Comparison of ENCODE assay signal across 26 mouse cellular contexts in genomic region chr6:101362268-101362667, GRCm38 (mm10). TPM values are rescaled to one million over a fixed set of nuclear protein-coding genes. Genes with fewer than 3 reads are reported as not detected.
DNase-seq lines count a peak whose midpoint lies in the region; ATAC-seq and TF ChIP-seq lines count a peak whose summit lies in the region.
"Had no signal": no experiment of that assay in that cellular context is flagged by ENCODE, and none has a peak within 500 bp of the region (broad histone marks: within the 10 kb centered on the region; RNA-seq: fewer than 3 reads in every experiment).

No protein-coding gene starts in this region.

- no peaks in the 10 kb centered on the region for H3K9me3 ChIP-seq in heart, embryonic 13.5 days
- H3K9me3 ChIP-seq in lung, embryonic 14.5 days (ENCODE audit: low read depth, low read length): no peaks in the 10 kb centered on the region
- no peaks in the 10 kb centered on the region for H3K9me3 ChIP-seq in heart, postnatal 0 days (replicated peaks; ENCODE audit: control insufficient read depth, low read length)
- H3K9me3 ChIP-seq: embryonic facial prominence, embryonic 15.5 days; liver, embryonic 12.5 days; midbrain, embryonic 13.5 days had no signal

- peaks cover 12% of the 10 kb centered on the region for H3K36me3 ChIP-seq in heart, embryonic 13.5 days
- H3K36me3 ChIP-seq in lung, embryonic 14.5 days (ENCODE audit: insufficient read depth): peaks cover 10% of the 10 kb centered on the region; the same call in 1 of the 2 replicates
- H3K36me3 ChIP-seq in heart, postnatal 0 days (replicated peaks; ENCODE audit: control insufficient read depth, insufficient read depth, low read length): no peaks in the 10 kb centered on the region; the same call in 1 of the 2 replicates
- H3K36me3 ChIP-seq: liver, embryonic 12.5 days; midbrain, embryonic 13.5 days had no signal

- peak overlapping the region; percentile 2; the same call in 1 of the 2 replicates for H3K4me2 ChIP-seq in heart, embryonic 13.5 days
- H3K4me2 ChIP-seq in lung, embryonic 14.5 days: no peak overlapping the region
- no peak overlapping the region for H3K4me2 ChIP-seq in heart, postnatal 0 days (ENCODE audit: low read depth, low read length)
- H3K4me2 ChIP-seq: embryonic facial prominence, embryonic 15.5 days; liver, embryonic 12.5 days; midbrain, embryonic 13.5 days had no signal

- TF ChIP-seq CTCF in lung, embryonic 14.5 days (IDR thresholded peaks at IDR 0.05; ENCODE audit: low read depth): no peak
- no peak for TF ChIP-seq CTCF in lung, adult 2 months (IDR thresholded peaks at IDR 0.05; ENCODE audit: insufficient read depth, low read length)
- TF ChIP-seq CTCF in heart, postnatal 0 days (IDR thresholded peaks at IDR 0.05; ENCODE audit: low read depth): no peak

- no peak for ATAC-seq in heart, embryonic 13.5 days (ENCODE audit: extremely low read depth, insufficient number of reproducible peaks, low FRiP score, low TSS enrichment)
- no peak for ATAC-seq in lung, embryonic 14.5 days (ENCODE audit: insufficient read depth)
- no peak for ATAC-seq in heart, postnatal 0 days (ENCODE audit: insufficient read depth, low read depth)
- ATAC-seq: forebrain, postnatal 0 days; hindbrain, postnatal 0 days; intestine, embryonic 16.5 days; liver, embryonic 12.5 days; midbrain, embryonic 13.5 days had no signal

- 41% methylated on average over 4 of the region's 4 CpGs for WGBS in heart, embryonic 13.5 days
- WGBS in lung, embryonic 14.5 days: 30% methylated on average over 4 of the region's 4 CpGs
- 54% methylated on average over 4 of the region's 4 CpGs for WGBS in lung, adult 2 months
- 37% methylated on average over 4 of the region's 4 CpGs for WGBS in heart, postnatal 0 days

- no peak for TF ChIP-seq EP300 in heart, postnatal 0 days (IDR thresholded peaks at IDR 0.05; ENCODE audit: low read depth)

- peaks cover 91% of the 10 kb centered on the region for H3K4me1 ChIP-seq in heart, embryonic 13.5 days
- peaks cover 46% of the 10 kb centered on the region for H3K4me1 ChIP-seq in lung, embryonic 14.5 days (ENCODE audit: insufficient read depth)
- peaks cover 5% of the 10 kb centered on the region for H3K4me1 ChIP-seq in lung, adult 2 months (ENCODE audit: control insufficient read depth, insufficient read depth, low read length)
- peaks cover 65% of the 10 kb centered on the region for H3K4me1 ChIP-seq in heart, postnatal 0 days (ENCODE audit: control insufficient read depth, insufficient read depth)
- H3K4me1 ChIP-seq: megakaryocyte, embryonic 14.5 days had no signal

- TF ChIP-seq POLR2A in lung, adult 2 months (IDR thresholded peaks at IDR 0.05; ENCODE audit: borderline replicate concordance, extremely low read depth, low read depth, low read length): no peak

- peak overlapping the region; percentile 73 for H3K27ac ChIP-seq in heart, embryonic 13.5 days (replicated peaks)
- peak overlapping the region; percentile 46 for H3K27ac ChIP-seq in lung, embryonic 14.5 days (ENCODE audit: low read depth)
- H3K27ac ChIP-seq in heart, postnatal 0 days (ENCODE audit: low read depth): peak overlapping the region; percentile 68
- H3K27ac ChIP-seq: embryonic facial prominence, embryonic 15.5 days; hindbrain, postnatal 0 days; liver, embryonic 12.5 days; midbrain, embryonic 13.5 days; stomach, postnatal 0 days had no signal

- H3K27me3 ChIP-seq in heart, embryonic 13.5 days (replicated peaks): no peaks in the 10 kb centered on the region
- H3K27me3 ChIP-seq in lung, embryonic 14.5 days (ENCODE audit: insufficient read depth, low read length): no peaks in the 10 kb centered on the region
- no peaks in the 10 kb centered on the region for H3K27me3 ChIP-seq in heart, postnatal 0 days (ENCODE audit: control insufficient read depth, insufficient read depth, low read length)
- H3K27me3 ChIP-seq: embryonic facial prominence, embryonic 15.5 days; liver, embryonic 12.5 days; megakaryocyte, embryonic 14.5 days had no signal

- no peak overlapping the region for H3K9ac ChIP-seq in heart, embryonic 13.5 days
- no peak overlapping the region for H3K9ac ChIP-seq in lung, embryonic 14.5 days
- H3K9ac ChIP-seq in heart, postnatal 0 days (replicated peaks; ENCODE audit: low read depth, low read length): no peak overlapping the region
- H3K9ac ChIP-seq: embryonic facial prominence, embryonic 15.5 days; forebrain, postnatal 0 days; liver, embryonic 12.5 days; midbrain, embryonic 13.5 days had no signal

- intact Hi-C loops in heart, postnatal 10 days (cut with DNase I): no loop called here

- DNase-seq in heart, postnatal 10 days: no peak
- DNase-seq in lung, embryonic 14.5 days: peak; percentile 53
- no peak for DNase-seq in lung, adult 2 months
- peak; percentile 51 for DNase-seq in NIH3T3 (ENCODE audit: low read depth)
- no peak for DNase-seq in heart, postnatal 0 days (ENCODE audit: low spot score)
- DNase-seq in right cerebral cortex, postnatal 4 days: no peak
- DNase-seq: adrenal gland, postnatal 25 days; cerebellum, adult 8-10 months; forebrain, postnatal 0 days; gastrocnemius, postnatal 14 days; kidney, adult 9 months; kidney, postnatal 14 days; lung, postnatal 14 days; thymus, adult 2 months; thymus, postnatal 4 days had no signal

- H3K4me3 ChIP-seq in heart, embryonic 13.5 days: no peak overlapping the region
- H3K4me3 ChIP-seq in lung, embryonic 14.5 days (ENCODE audit: low read depth, low read length): no peak overlapping the region
- no peak overlapping the region for H3K4me3 ChIP-seq in lung, adult 2 months (replicated peaks; ENCODE audit: extremely low read depth, low read depth, low read length)
- no peak overlapping the region for H3K4me3 ChIP-seq in heart, postnatal 0 days (ENCODE audit: low read depth, low read length)
- H3K4me3 ChIP-seq: embryonic facial prominence, embryonic 15.5 days; liver, embryonic 12.5 days; megakaryocyte, embryonic 14.5 days; midbrain, embryonic 13.5 days had no signal

RNA-seq across cellular contexts. Expression of gene Pdzrn3, which starts 15.4 kb away (rescaled TPM):
- polyA plus RNA-seq in heart, embryonic 13.5 days (2015; fragmentation: Nextera tagmentation; extraction: Ambion mirVana): 9.7 and 9.8 TPM in 2 replicates
- 10 to 100 TPM; 41.4 to 69.5 TPM for total RNA-seq in heart, postnatal 10 days (2021)
- 14.2 and 14.8 TPM in 2 replicates for polyA plus RNA-seq in lung, embryonic 14.5 days (2014; fragmentation: Nextera tagmentation; extraction: Ambion mirVana)
- 18.1 and 23.2 TPM in 2 replicates for polyA plus RNA-seq in lung, adult 2 months (2012; rRNA removed)
- 116 and 128 TPM in 2 replicates for total RNA-seq in heart, postnatal 0 days (2014; rRNA removed; ENCODE audit: low replicate concordance)
- polyA plus RNA-seq in heart, postnatal 0 days (2015; fragmentation: Nextera tagmentation; extraction: Ambion mirVana): 7.6 and 12.2 TPM in 2 replicates
- total RNA-seq: common myeloid progenitor, adult 5-6 weeks; hematopoietic stem cell, adult 5-6 weeks; monocyte, adult 5-6 weeks had no signal

Comparison
In these comparisons a context has a peak if more than half of its experiments do, and no peak if none do; other contexts are left out.
1. DNase-seq: peak in lung, embryonic 14.5 days (single experiment) and NIH3T3 (single experiment); none in heart, postnatal 10 days (0 of 2), lung, adult 2 months (single experiment), heart, postnatal 0 days (single experiment) and right cerebral cortex, postnatal 4 days (single experiment).
2. Peak in every context shown above with its lines, with median percentiles within 50 percentile points of each other: H3K27ac ChIP-seq.